Mouse (Mus musculus) kidney, postnatal 4 days (tissue): ENCODE measurements around the gene Fam241a.

Experiments used
- DNase-seq, 2 experiments: peaks; one replicate each; pipeline ENCODE4 v3.0.0; 2021; ENCODE audit warnings: mixed read lengths in 2 of 2

Gene Fam241a

GRCm38 (mm10) chr3:127834040-127834439 is 62.1 kb downstream of the Fam241a start:
- DNase-seq = no peak

- no peak for DNase-seq
These were observed 65.0 kb downstream of the Fam241a start for GRCm38 (mm10) chr3:127831079-127831478.

DNA sequence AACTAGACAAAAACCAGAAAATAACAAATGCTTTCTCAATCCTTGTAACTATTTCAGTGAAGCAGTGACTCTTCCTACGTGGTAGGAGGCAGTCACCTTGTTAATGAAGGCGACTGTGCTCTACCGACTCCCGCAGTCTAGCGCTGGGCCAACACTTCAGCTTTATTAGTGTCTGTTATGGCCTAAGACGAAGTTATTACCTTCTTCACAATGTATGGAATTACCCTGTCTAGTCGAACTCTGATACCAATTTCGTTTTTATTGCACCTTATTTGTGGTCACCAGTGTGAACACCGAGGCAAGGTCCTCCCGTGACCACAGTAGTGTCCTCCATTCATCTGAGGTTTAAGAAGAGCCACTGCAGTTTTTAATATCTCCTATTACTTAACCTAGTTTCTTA is 65.9 kb downstream of the Fam241a start:
- DNase-seq = no peak

- peak; percentile 50 to 67 for DNase-seq
These were observed 69.0 kb downstream of the Fam241a start for GRCm38 (mm10) chr3:127827123-127827522.

DNA sequence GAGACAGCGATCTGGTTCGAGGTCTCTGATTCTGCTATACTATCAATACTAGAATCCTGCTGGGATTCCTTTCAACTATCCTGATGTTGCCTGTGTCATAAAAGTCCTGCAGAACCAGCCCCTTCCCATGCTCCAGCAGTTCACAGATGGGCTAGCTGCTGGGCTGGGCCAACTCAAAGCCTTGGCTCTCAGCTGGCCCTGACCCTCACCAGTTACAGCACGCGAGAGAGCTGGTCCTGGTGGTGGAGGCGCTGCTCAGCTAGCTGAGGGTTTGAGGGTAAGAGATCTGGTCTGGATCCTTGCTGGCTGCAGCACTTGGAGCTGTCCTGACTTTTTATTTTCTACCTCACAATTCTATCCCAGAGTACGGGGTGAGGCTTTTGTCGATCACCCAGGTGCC is 69.6 kb downstream of the Fam241a start:
- DNase-seq = peak; percentile 14 to 16

DNA sequence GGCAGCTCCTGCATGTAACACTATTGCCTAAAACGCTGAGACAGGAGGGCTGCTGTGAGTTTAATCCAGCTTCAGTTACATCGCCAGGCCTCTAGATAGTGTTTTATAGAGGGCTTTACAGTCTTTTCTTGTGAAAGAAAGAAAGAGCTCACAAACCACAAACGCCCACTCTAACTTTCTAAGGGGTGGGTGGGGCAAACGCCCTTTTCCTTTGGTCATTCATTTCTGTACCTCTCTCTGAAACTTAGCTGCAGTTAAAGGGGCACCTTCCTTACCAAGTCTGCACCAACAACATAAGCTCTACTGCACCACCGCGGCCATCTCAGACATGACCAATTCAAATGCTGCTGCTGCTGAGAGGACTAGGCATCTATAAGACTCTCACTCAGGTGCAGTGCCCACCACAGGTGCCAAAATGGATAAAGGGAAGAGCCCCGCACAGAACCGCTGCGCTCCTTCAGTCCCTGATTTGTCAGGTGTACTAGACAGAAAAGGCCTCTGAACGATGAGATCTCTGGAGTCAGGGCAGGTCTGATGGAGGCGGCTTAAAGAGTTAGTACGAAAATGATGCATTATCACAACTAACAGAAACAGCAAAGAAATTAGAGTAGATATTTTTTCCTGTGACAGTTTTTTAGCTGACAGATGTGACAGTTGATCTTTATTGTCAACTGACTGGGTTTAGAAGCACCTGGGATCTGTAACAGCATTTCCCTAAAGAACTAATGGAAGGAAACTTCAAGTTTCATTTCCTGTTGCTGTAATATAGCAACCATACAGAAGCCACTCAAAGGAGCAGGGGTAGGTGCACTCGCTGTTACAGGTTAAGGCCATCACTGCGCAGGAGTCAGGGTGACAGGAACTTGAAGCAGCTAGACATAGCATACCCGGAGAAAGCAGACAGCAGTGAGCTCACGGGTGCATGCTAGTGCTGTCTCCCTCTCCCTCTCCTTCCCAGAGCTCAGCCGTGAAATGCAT is 71.9 kb downstream of the Fam241a start:
- no peak for DNase-seq

DNA sequence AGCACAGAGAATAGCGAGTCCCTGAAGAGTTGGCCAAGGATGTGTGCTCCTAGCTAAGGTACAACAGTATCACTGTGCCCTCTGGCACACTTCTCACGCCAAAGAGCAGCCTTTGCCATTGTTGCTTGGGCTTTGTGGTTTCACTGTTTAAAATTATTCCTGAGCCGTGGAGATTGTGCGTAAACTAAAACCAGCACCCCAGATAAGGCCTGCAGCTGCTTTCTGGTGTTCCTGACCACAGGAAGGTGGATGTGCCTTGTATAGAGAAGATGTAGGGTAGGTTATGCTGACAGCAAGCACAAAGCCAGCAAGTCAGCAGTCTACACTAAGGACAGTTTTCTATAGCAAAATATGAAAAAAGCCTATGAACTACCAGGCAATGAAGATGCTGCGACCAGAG is 74.9 kb downstream of the Fam241a start:
- DNase-seq = no peak

GRCm38 (mm10) chr3:127820400-127820799 is 75.7 kb downstream of the Fam241a start:
- DNase-seq = no peak
